Mouse (Mus musculus): ENCODE results near the gene Klhdc3. TPM values are rescaled to one million over a fixed set of nuclear protein-coding genes. Genes with fewer than 3 reads are reported as not detected.

Klhdc3 gene
- total and polyA plus RNA-seq, 3 experiments: 19.5 to 126 (median 72.3) TPM

DNA sequence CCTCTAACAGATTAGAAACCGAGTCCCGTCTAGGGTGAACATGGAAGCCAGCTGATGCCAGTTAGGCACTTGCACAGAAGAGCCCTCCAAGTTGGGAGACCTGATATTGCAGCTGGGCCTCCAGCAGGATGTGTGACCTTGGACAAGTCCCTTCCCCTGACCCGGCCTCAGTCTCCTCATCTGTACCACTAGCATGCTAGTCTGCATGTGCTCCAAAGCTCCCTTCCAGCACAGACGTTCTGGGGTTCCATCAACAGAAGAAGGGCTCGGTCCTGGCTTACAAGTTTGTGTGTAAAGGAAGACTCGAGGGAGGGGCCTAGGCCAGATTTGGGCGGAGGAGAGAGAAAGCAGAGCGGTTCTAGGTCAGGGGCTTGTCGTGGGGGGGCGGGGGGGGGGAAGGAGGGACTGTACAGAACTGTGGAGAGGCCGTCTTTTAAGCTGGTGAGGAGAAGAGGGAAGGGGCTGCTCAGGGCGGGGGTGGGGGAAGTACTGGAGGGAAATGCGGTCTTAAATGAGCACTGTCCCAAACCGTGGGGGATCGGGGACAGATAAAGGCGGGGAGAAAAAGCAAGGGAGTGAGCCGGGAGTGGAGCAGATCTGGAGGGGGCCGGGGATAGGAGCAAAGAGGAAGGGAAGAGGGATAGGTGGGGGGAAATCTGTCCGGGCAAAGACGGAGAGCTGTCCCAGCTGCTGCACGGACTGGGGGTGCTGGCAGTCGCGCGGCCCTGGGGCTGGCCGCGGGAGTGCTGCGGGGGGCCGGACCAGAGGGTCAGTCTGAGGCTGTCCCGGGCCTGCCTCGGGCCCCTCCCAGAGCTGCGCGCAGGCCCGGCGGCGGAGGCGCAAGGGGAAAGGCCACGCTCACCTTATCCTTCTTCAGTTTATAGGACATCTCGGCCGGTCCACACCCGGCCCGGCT lies 23.5 kb upstream of the Klhdc3 start:
- peak overlapping the region; percentile 93 for H3K9ac ChIP-seq (ENCODE audit: insufficient read depth, low read depth)
- TF ChIP-seq PAX5 (IDR thresholded peaks at IDR 0.05; ENCODE audit: low read length) (no peak), ZMIZ1 (IDR thresholded peaks at IDR 0.05; ENCODE audit: low read depth, low read length) (no peak)
- H3K4me1 ChIP-seq (ENCODE audit: control insufficient read depth in 1 of 2, insufficient read depth in 2 of 2): peaks cover 11 to 31% of the 10 kb centered on the region in 2 experiments
- in situ Hi-C loops (cut with MboI; ENCODE audit: low pct_ligation_motif_present, low pct_unique_long_range_greater_than_20kb, low sequenced_read_pairs): no loop called here
- DNase-seq (ENCODE audit: extremely low read depth): no peak
- dilution Hi-C loops (cut with MboI; ENCODE audit: extremely low pct_ligation_motif_present, extremely low pct_unique_long_range_greater_than_20kb, low sequenced_read_pairs): no loop called here
- 0 out of 2 replicates have a peak overlapping the region, but pooled peaks have one; percentile 6 for H3K27ac ChIP-seq (ENCODE audit: insufficient read depth, low read depth)
- H3K27me3 ChIP-seq (replicated peaks): no peaks in the 10 kb centered on the region
- H3K4me2 ChIP-seq (ENCODE audit: insufficient read depth, low read depth, poor library complexity, severe bottlenecking): peak overlapping the region; percentile 59
- H3K9me3 ChIP-seq (replicated peaks; ENCODE audit: low read length): peaks cover 5% of the 10 kb centered on the region
- H3K79me2 ChIP-seq (replicated peaks; ENCODE audit: control insufficient read depth, extremely low read depth, insufficient read depth, poor library complexity, severe bottlenecking): peaks cover 12% of the 10 kb centered on the region
- H3K4me3 ChIP-seq (replicated peaks in 1 of 3; ENCODE audit: low read depth in 2 of 3, low read length in 2 of 3, poor library complexity in 1 of 3): peak overlapping the region; percentile 80 to 85 (median 82)
- peaks cover 5 to 32% of the 10 kb centered on the region in 2 experiments for H3K36me3 ChIP-seq (replicated peaks in 1 of 2; ENCODE audit: control insufficient read depth in 1 of 2, insufficient read depth in 1 of 2, low read length in 1 of 2)

DNA sequence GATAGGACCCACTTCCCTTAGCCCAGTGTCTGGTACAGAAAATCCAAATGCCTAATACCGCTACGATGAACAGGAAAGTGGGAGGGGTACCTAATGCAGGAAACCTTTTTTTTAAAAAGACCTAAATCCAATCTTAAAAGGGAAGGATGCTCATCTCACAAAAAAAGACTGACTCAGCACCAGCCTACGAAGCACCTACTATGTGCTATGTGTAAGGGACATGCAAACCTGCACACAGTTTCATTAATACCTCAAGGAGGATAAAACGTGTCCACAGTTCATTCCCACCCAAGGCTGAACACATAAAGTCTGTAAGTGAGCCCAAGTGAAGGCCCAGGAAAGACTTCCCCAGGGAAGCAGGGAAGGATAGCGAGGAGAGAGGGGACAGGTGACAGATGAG lies 21.8 kb upstream of the Klhdc3 start:
- dilution Hi-C loops (cut with MboI; ENCODE audit: extremely low pct_ligation_motif_present, extremely low pct_unique_long_range_greater_than_20kb, low sequenced_read_pairs): no loop called here
- DNase-seq (ENCODE audit: extremely low read depth): no peak
- Histone ChIP-seq H3K4me1 (ENCODE audit: control insufficient read depth in 1 of 2, insufficient read depth in 2 of 2) (peaks cover 11 to 31% of the 10 kb centered on the region in 2 experiments), H3K4me2 (ENCODE audit: insufficient read depth, low read depth, poor library complexity, severe bottlenecking) (no peak overlapping the region), H3K4me3 (replicated peaks in 1 of 3; ENCODE audit: low read depth in 2 of 3, low read length in 2 of 3, poor library complexity in 1 of 3) (no peak overlapping the region), H3K79me2 (replicated peaks; ENCODE audit: control insufficient read depth, extremely low read depth, insufficient read depth, poor library complexity, severe bottlenecking) (peaks cover 12% of the 10 kb centered on the region), H3K9me3 (replicated peaks; ENCODE audit: low read length) (no peaks in the 10 kb centered on the region), H3K27me3 (replicated peaks) (no peaks in the 10 kb centered on the region), H3K9ac (ENCODE audit: insufficient read depth, low read depth) (no peak overlapping the region), H3K27ac (ENCODE audit: insufficient read depth, low read depth) (no peak overlapping the region), H3K36me3 (replicated peaks in 1 of 2; ENCODE audit: control insufficient read depth in 1 of 2, insufficient read depth in 1 of 2, low read length in 1 of 2) (peaks cover 8 to 48% of the 10 kb centered on the region in 2 experiments)
- TF ChIP-seq USF1 (IDR thresholded peaks at IDR 0.05; ENCODE audit: low read depth, low read length) (no peak), ZKSCAN1 (IDR thresholded peaks at IDR 0.05; ENCODE audit: borderline replicate concordance, low read depth, low read length) (peak; percentile 68)
- in situ Hi-C loops (cut with MboI; ENCODE audit: low pct_ligation_motif_present, low pct_unique_long_range_greater_than_20kb, low sequenced_read_pairs): no loop called here

DNA sequence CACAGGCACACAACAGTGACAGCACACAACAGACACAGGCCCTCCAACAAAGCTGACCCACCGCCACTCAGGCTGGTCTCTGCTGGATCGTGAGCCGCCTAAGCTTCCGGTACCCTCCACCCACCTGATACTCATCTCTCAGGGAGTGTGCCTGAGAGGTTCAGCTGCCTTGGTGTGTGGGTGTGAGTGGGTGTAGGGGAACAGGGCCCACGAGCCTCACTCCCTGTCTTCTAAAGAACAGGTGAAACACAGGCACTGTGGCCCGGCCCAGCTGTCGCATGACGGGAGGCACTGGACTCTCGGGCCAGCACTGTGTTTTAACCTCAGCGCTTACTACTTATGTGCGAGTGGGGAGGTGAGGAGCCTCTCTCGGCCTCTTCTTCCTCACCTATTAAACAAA lies 21.4 kb upstream of the Klhdc3 start:
- Histone ChIP-seq H3K79me2 (replicated peaks; ENCODE audit: control insufficient read depth, extremely low read depth, insufficient read depth, poor library complexity, severe bottlenecking) (peaks cover 12% of the 10 kb centered on the region), H3K27ac (ENCODE audit: insufficient read depth, low read depth) (no peak overlapping the region), H3K27me3 (replicated peaks) (no peaks in the 10 kb centered on the region), H3K4me2 (ENCODE audit: insufficient read depth, low read depth, poor library complexity, severe bottlenecking) (no peak overlapping the region), H3K4me1 (ENCODE audit: control insufficient read depth in 1 of 2, insufficient read depth in 2 of 2) (peaks cover 11 to 31% of the 10 kb centered on the region in 2 experiments), H3K9ac (ENCODE audit: insufficient read depth, low read depth) (no peak overlapping the region), H3K9me3 (replicated peaks; ENCODE audit: low read length) (no peaks in the 10 kb centered on the region), H3K4me3 (replicated peaks in 1 of 3; ENCODE audit: low read depth in 2 of 3, low read length in 2 of 3, poor library complexity in 1 of 3) (no peak overlapping the region), H3K36me3 (replicated peaks in 1 of 2; ENCODE audit: control insufficient read depth in 1 of 2, insufficient read depth in 1 of 2, low read length in 1 of 2) (peaks cover 8 to 49% of the 10 kb centered on the region in 2 experiments)
- DNase-seq (ENCODE audit: extremely low read depth): no peak
- dilution Hi-C loops (cut with MboI; ENCODE audit: extremely low pct_ligation_motif_present, extremely low pct_unique_long_range_greater_than_20kb, low sequenced_read_pairs) (no loop called here), in situ Hi-C loops (cut with MboI; ENCODE audit: low pct_ligation_motif_present, low pct_unique_long_range_greater_than_20kb, low sequenced_read_pairs) (no loop called here)
- no peak for TF ChIP-seq NELFE (IDR thresholded peaks at IDR 0.05; ENCODE audit: low read depth, low read length)
- TF ChIP-seq USF1 (IDR thresholded peaks at IDR 0.05; ENCODE audit: low read depth, low read length): no peak
- TF ChIP-seq MEF2A (IDR thresholded peaks at IDR 0.05; ENCODE audit: borderline replicate concordance, low read depth, low read length): no peak
- no peak for TF ChIP-seq CTCF (conservative IDR thresholded peaks at IDR 0.05 in 1 of 2, IDR thresholded peaks at IDR 0.05 in 1 of 2; ENCODE audit: low read depth in 2 of 2, low read length in 2 of 2)
- TF ChIP-seq MAZ (IDR thresholded peaks at IDR 0.05; ENCODE audit: low read depth, low read length): no peak
- TF ChIP-seq JUND (conservative IDR thresholded peaks at IDR 0.05; ENCODE audit: low read depth, low read length): no peak
- no peak for TF ChIP-seq TCF12 (IDR thresholded peaks at IDR 0.05; ENCODE audit: low read depth, low read length)
- TF ChIP-seq MXI1 (IDR thresholded peaks at IDR 0.05; ENCODE audit: low read depth, low read length): no peak
- no peak for TF ChIP-seq IRF4 (IDR thresholded peaks at IDR 0.05; ENCODE audit: low read depth, low read length)

Data from CH12.LX (cell line).